Mouse (Mus musculus) adrenal gland (tissue): ENCODE data around the gene Nosip.
"Not testable (repeated sequence)": the region's sequence is repeated elsewhere in the genome, so short reads cannot be mapped to it uniquely, and the experiment has no call there.

Experiments used
- intact Hi-C: fragments of 180-260 bp; cut with DNase I; formaldehyde crosslinking; loops from one replicate; pipeline ENCODE4 v1.15.1; 2025

Gene Nosip

DNA sequence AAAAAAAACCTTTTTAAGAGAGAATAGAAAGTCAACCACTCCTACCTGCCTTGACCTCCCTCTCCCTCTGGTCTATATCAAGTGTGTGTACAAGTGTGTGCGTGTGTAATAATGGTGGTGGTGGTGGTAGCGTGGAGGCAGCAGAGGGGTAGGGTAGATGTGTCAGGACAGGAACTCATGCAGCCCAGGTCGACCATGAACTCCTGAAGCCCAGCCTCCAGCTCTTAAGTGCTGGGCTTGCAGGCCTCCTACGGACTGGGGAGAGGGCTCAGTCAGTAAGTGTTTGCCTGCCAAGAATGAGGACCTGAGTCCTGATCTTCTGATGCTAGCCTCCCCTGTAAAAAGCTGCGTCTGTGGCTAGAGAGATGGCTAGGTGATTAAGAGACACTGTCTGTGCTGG is 42.7 kb downstream of the Nosip start:
- intact Hi-C loops = no loop called here

DNA sequence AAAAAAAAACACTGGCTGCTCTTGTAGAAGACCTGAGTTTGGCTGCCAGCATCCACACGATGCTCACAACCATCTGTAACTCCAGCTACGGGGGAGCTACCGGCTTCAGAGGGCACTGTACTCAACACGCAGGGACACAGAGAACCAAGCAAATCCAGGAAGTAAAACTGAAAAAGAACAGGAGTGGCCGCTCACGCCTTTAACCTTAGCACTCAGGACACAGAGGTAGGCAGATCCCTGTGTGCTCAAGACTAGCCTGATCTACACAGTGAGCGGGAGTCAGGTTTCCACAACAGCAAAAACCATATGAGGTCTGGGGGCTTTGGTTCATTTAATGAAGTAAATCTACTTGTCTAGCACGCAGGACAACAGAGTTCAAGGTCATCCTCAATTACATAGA is 43.3 kb downstream of the Nosip start:
- intact Hi-C loops = no loop called here

DNA sequence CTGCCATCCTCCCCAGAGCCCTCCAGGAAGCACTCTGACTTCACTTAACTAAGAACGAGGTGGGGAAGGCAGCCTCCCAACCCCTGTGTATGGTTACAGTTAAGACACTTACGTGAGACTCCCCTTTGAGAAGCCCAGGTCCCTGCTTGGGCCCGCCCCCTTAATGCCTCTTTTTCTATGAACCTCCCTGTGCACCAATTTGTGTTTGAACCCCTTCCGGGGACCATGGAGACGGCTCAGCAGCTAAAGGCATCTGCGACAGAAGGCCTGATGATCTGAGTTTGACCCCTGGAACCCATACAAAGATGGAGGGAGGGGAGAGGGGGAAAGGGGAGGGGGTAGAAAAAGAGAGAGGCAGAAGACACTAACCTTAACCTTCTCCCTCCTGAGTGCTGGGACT is 44.2 kb downstream of the Nosip start:
- intact Hi-C loops = no loop called here

DNA sequence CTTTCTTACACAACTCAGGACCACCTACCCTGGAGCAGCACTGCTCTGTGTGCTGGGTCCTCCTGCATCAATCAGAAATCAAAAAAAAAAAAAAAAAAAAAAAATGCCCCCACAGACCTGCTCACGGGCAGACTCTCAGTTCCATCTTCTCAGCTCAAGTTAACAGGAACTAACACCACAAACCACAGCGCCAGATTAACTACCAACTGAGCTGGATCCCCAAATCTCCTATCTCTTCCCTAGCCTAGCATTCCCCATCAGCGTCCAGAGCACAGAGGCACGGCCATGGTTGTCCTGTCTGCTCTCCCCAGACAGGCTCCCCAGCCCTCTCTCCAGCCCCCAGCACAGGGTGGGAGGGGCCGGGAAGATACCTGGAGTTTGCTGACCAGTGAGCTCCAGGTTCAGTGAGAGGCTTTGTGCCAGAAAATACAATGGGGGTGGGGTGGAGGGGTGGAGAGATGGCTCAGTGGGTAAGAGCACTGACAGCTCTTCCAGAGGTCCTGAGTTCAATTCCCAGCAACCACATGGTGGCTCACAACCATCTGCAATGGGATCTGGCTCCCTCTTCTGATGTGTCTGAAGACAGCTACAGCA is 44.9 kb downstream of the Nosip start:
- intact Hi-C loops = no loop called here

DNA sequence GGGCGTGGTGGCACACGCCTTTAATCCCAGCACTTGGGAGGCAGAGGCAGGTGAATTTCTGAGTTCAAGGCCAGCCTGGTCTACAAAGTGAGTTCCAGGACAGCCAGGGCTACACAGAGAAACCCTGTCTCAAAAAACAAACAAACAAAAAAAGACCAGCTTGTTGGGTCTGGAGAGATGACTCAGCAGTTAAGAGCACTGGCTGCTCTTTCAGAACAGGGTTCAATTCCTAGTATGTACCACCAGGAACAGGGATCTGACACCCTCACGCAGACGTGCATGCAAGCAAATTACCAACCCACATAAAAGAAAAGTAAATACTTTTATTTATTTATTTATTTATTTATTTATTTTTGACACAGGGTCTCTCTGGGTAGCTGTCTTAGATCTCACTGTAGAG is 47.9 kb downstream of the Nosip start:
- intact Hi-C loops = not testable (repeated sequence)

DNA sequence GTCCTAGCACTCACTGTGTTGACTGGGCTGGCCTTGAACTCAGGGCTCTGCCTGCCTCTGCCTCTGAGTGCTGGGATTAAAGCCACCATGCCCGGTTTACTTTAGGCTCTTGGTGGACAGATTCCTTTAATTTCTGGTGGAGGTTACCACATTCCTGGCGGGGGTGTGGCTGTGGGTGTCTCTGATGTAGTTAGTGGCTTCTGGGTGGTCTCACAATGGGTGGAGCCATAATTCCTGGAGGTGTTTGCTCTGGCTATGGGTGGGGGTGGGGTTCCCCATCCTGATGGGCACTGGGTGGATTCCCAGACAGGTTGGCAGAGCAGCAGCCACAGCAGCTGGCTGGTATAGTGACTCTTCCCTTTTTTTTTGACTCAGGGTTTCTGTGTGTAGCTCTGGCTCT is 49.7 kb downstream of the Nosip start:
- intact Hi-C loops = no loop called here

DNA sequence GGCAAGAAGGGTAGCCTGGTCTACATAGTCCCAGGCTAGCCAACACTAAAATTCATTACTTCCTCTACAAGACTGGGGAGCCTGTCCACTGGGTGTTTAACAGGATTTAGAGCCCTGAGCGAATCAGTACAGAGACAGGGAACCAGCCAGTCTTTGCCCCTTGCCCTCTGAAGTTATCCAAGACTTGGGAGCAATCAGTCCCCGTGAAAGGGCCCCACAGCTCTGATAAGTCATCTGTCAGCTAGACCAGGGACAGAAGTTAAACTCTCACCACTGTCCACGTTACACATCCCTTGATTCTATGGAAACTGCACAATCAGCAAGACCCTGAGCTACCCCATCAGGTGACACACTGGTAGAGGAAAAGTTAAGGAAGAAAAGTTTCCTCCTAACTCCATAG is 50.3 kb downstream of the Nosip start:
- intact Hi-C loops = no loop called here

DNA sequence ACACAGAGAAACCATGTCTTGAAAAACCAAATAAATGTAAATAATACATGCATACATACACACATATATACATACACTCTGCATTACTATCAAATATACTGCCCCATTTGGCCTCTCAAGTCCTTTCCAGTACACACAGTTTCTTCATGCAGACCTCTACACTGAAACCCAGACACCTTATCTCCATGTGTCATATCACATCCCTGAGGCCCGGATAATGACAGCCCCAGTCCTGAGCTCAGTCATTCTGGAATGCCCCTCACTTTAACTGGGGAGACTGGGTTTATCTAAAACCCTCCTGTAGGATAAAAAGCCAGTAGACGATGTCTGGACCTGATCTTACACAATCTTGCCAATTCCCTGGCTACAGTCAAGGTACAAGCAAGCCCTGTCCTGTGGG is 51.2 kb downstream of the Nosip start:
- intact Hi-C loops = no loop called here

DNA sequence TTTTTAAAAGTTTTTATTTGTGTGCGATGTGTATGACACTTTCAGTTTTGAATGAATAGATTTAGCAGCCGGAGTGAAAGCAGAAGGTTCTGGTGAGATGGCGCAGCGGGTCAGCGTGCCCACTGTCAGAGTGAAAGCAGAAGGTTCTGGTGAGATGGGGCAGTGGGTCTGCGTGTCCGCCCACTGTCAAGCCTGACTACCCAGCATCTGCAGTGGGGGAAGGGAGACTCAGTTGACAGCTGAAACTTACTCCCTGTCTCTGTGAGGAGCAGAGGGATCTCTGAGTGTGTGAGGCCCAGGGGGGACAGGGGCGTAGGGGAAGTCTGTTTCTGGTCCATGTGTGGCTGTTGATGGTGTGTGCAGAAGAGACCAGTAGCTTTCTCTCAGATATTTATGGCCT is 55.3 kb downstream of the Nosip start:
- intact Hi-C loops = no loop called here

DNA sequence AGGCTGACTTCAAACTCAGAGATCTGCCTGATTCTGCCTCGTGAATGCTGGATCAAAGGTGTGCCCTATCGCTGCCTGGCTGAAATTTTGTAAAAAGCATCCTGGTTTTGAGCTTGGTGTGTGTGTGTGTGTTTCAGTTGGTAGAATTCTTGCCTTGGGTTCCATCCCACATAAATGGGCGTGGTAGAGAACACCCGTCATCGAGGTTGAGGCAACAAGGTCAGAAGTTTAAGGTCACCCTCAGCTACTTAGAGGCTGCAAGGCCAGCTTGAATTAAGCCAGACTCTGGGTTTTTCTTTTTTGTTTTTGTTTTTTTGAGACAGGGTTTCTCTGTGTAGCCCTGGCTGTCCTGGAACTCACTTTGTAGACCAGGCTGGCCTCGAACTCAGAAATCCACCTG is 56.1 kb downstream of the Nosip start:
- intact Hi-C loops = no loop called here

DNA sequence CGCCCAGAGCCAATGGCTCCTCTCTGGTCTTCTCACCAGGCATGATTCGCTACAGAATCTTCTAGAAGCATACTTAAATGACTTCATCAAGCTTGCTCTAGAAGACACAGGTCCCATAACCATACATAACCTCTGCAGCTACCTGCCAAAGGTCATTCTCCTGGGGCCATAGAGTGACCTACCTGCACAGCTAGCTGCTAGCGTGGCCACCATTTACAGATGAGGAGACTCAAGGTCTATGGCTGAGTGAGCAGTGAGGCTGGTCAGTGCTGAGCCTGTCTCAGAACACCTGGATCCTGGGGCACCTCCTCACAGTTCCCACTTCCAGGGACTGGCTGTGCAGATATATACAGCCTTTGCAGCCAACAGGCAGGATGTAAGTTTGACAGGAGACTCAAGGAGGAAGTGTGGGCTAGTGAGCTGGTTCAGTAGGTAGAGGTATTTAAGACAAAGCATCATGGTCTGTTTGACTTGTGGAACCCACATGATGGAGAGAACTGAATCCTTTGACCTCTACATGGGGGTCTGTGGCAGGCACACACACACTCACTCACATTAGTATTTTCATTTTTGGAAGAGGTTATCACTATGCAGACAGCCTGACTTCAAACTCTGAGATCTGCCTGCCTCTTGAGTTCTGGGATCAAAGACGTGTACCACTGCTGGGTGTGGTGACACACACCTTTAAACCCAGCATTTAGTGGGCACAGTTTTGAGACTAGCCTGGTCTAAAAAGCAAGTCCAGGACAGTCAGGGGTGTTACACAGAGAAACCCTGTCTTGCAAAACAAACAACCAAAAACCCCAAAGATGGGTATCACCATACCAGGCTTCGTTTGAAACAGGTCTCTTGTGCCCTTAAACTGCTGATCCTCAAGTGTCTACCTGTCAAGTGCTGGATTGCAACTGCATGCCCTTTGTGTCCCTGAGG is 57.8 kb downstream of the Nosip start:
- intact Hi-C loops = loop anchor here (5.0 kb wide), 1 partner anchor 38 kb away; no protein-coding TSS in a partner anchor

DNA sequence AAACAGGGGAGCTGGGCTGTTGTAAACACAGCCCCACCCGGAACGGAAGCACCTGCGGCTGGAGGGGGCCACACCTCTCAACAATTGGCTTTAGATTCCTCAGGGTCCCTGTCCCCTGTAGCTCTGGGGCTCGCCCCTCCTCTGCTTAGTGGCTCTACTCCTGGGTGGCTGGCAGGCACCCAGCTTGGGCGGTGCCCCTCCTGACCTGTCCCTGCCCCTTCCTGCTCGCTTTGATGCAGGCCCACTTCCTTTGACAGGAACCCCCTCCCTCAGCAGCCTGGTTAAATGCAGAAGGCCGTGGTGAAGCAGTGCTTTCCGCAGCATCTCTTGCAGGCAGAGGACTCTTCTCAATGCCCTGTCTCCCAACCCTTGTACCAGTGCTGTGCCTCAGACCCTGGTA is 59.2 kb downstream of the Nosip start:
- intact Hi-C loops = loop anchor here (5.0 kb wide), 1 partner anchor 39 kb away; no protein-coding TSS in a partner anchor

DNA sequence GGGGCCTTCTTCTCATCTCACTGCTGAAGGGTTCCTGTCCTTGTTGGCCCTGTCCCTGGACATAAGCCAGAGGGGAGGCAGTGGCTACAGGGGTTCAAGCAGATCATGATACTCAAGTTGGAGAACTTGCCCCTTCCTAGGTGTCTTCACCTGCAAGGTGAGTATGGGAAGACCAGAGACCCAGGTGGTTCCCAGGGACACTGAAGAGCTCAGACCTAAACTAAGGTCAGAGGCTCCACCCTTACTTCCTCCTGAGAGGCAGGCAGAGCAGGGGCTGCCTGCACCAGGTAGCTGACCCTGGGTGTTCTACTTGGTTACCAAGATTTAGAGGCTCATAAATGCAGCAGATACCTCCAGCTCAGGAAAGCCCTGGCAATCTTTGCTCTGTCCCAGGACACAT is 59.7 kb downstream of the Nosip start:
- intact Hi-C loops = loop anchor here (5.0 kb wide), 1 partner anchor 40 kb away; no protein-coding TSS in a partner anchor

DNA sequence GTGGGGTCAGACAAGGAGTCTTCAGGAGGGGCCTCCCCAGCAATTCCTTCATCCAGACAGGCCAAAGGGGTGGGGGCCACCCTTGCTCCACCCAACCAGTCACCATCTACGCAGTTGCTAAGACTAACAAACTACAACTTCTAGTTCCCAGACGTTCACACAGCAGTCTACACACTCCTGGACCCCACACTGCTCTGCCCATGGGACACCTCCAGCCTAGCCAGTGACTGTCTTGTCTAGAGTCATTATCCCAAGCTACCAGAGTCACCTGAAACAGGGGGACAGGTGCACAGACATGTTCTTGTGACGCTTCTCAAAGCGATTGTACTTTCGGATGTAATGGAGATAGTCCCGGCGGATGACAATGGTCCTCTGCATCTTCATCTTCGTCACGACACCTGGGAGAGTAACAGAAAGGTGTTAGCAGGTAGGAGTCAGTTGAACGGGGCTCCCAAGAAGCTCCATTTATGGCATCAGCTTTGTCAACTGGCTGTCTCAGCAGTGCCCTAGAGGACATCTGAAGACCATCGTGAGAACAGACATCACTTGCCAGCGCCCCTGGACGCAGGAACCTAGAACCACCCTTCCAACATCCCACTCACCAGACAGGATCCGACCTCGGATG is 60.4 kb downstream of the Nosip start:
- intact Hi-C loops = loop anchor here (5.0 kb wide), 1 partner anchor 40 kb away; no protein-coding TSS in a partner anchor

DNA sequence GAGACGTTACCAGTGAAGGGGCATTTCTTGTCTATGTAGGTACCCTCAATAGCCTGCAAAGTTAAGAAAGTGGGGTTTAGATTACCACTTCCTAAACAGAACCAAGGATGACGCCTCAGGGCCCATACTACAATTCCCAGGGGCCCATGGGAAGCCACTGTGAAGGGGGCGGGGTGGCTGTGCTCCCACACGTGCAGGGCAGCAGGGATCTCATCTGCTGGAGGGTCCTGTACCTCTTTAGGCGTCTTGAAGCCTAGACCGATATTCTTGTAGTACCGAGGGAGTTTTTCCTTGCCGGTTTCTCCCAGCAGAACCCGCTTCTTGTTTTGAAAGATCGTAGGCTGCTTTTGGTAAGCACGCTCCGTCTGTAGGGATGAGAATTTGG is 60.9 kb downstream of the Nosip start:
- intact Hi-C loops = loop anchor here (5.0 kb wide), 1 partner anchor 41 kb away; no protein-coding TSS in a partner anchor

DNA sequence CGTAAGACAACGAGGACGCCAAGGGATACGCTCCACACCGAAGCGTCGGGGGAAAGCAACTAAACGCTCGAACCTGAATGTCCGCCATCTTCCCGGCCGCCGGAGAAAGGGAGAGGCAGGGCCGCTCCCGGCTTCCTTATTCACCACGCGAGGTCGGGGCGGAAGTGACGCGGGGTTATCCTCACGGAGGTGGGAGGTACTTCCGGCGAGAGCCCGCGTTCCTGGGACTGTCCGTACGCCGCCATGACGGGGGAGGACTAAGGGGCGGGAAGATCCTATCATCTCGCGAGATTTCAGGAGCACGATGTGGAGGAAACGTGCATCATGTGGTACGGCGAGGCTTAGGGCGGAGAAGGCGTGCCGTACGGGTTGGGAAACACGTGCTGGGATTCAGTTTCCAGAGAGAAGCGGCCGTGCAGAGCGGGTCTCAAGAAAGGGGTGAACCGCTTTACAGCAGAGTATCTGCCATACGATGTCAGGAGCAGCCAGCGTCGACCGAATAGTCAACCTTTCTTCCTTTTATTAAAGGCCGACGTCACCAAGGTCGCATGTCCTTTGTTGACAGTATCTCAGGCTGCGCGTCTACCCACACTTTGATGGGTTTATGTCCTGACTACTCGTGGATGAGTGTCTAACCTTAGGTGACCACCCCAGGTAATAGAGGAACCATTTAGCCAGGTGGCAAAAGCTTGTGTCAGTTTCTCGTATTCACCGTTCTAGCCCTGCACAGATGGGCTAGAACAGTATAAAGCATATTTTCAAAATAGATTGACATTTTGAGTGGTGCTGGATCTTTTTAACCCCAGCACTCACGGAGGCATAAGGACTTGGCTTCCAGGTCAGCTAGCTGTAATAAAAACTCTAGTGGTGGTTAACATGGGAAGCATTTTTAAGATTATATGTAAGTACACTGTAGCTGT is 62.3 kb downstream of the Nosip start, which contains the start of gene Rps11:
TSS of gene Rps11 (minus strand) at position 216 of the 920 bp plus-strand sequence.
- intact Hi-C loops = loop anchor here (5.0 kb wide), 1 partner anchor 42 kb away; no protein-coding TSS in a partner anchor

DNA sequence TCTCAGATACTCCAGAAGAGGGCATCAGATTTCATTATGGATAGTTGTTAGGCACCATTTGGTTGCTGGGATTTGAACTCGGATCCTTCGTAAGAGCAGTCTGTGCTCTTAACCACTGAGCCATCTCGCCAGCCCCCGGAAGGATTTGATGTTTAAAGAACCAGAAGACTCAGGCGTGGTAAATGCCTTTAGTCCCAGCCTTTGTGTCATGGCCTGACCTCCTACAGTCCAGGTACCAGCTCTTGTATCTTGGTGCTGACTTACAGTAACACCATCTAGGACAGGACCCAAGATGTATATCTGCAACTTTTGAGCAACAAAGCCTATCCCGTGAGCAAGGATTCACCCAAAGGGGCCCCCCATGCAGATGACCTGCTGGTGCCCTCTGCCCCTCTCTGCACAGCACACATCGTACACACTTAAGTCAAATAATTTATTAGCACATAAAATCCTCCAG is 62.9 kb downstream of the Nosip start:
- intact Hi-C loops = no loop called here

DNA sequence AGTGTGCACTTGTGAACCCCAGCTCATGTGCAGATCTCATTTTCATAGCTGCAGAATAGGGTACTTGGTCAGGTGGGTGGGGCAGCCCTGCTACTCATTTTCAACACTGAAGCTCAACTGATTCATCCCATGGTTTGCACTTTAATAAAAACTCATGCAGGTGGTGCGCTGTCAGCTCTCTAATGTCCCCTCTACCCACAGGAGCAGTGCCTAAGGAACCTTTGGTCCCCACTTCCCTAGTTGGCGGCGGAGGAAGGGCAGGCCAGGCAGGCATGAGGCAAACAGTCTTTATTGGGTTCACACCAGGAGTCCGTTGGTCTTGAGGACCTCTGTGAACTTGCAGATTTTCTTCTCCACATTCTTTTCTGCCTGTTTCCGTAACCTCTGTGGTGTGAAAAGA is 63.4 kb downstream of the Nosip start:
- intact Hi-C loops = not testable (repeated sequence)

DNA sequence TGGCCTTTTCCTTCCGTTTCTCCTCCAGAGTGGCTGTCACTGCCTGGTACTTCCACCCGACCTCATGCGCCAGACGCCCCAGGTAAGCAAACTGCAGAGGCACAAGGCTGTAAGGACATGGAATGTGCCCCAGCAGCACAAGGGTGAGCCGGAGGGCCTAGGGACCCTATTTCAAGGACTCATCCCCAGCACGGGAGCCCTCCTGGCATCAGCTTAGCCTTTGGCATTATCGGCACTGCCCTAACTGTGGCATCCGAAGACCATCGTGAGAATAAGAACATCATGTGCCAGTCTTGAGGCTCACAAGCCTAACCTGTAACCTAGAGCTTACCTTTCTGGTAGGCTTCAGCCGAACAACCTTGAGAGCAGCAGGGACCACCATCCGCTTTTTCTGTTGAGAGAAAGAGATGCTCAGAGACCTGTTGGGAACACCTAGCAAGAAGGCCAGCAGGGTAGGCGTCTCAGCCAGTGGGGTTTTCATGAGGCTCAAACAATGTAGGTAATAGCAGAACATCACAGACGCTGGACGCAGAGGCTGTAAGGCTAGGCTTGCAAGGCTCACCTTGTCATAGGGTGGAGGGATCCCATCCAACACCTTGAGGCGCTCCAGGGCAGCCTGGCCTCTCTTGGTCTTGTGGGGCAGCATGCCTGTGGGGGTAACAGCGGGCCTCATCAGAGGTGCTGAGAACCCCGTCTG is 64.1 kb downstream of the Nosip start:
- intact Hi-C loops = no loop called here
